Mouse (Mus musculus) midbrain, postnatal 0 days (tissue): ENCODE measurements at regions not wholly inside any gene's neighbourhood (a gene's known extent, or its start where the extent isn't known, plus 50 kb on each side); places are given as distances from the start of the nearest gene placed in this dataset.

Source experiments
- ATAC-seq: fragments of 200-750 bp; cut with Nextera tagmentation; 2 replicates; pipeline ENCODE4 v1.8.0; 2017; ENCODE audit warnings: moderate number of reproducible peaks, mild to moderate bottlenecking, moderate TSS enrichment, moderate library complexity; ENCODE audit not compliant: low FRiP score
- DNase-seq: peaks from one replicate; pipeline ENCODE4 v3.0.0-alpha.2; 2015; ENCODE audit warnings: low spot score
- H3K27ac ChIP-seq: fragments of 300-500 bp; sonication (generic); 2 replicates; pipeline ENCODE4 v1.5.1; 2014; ENCODE audit warnings: low read depth, mild to moderate bottlenecking, low read length, mixed read lengths
- H3K27me3 ChIP-seq: fragments of 300-500 bp; sonication (generic); 2 replicates; pipeline ENCODE4 v1.6.1; 2014; ENCODE audit warnings: low read length, control low read depth, mixed read lengths; ENCODE audit not compliant: insufficient read depth
- H3K36me3 ChIP-seq: fragments of 300-500 bp; sonication (generic); 2 replicates; pipeline ENCODE4 v1.6.1; 2014; ENCODE audit warnings: low read length, control low read depth, mixed read lengths; ENCODE audit not compliant: insufficient read depth
- H3K4me1 ChIP-seq: fragments of 300-500 bp; sonication (generic); 2 replicates; pipeline ENCODE4 v1.6.1; 2014; ENCODE audit warnings: mild to moderate bottlenecking, control low read depth, antibody characterized with exemption, low read length, mixed read lengths; ENCODE audit not compliant: insufficient read depth
- H3K4me2 ChIP-seq: fragments of 300-500 bp; sonication (generic); 2 replicates; pipeline ENCODE4 v1.6.1; 2014; ENCODE audit warnings: low read depth, mild to moderate bottlenecking, low read length, mixed read lengths; ENCODE audit not compliant: poor library complexity, severe bottlenecking
- H3K4me3 ChIP-seq: fragments of 300-500 bp; sonication (generic); 2 replicates; pipeline ENCODE4 v1.5.1; 2014; ENCODE audit warnings: low read depth, mild to moderate bottlenecking, low read length, moderate library complexity
- H3K9ac ChIP-seq: fragments of 300-500 bp; sonication (generic); replicated peaks from 2 replicates; pipeline ENCODE4 v1.6.1; 2014; ENCODE audit warnings: mild to moderate bottlenecking, low read length, moderate library complexity, mixed read lengths; ENCODE audit not compliant: poor library complexity, severe bottlenecking
- H3K9me3 ChIP-seq: fragments of 300-500 bp; sonication (generic); 2 replicates; pipeline ENCODE4 v1.6.1; 2016; ENCODE audit warnings: low read length, control low read depth
- CTCF ChIP-seq: IDR thresholded peaks from 2 replicates; pipeline ENCODE4 v1.5.1; 2016; ENCODE audit warnings: antibody characterized with exemption, mild to moderate bottlenecking
- WGBS: fragments of 180-500 bp; shearing (Covaris S2); extraction: QIAGEN DNeasy Blood & Tissue Kit; methylation state at CpG from one replicate; pipeline ENCODE4 v1.1.7; 2014; 5-methylcytosine and 5-hydroxymethylcytosine counted together

DNA sequence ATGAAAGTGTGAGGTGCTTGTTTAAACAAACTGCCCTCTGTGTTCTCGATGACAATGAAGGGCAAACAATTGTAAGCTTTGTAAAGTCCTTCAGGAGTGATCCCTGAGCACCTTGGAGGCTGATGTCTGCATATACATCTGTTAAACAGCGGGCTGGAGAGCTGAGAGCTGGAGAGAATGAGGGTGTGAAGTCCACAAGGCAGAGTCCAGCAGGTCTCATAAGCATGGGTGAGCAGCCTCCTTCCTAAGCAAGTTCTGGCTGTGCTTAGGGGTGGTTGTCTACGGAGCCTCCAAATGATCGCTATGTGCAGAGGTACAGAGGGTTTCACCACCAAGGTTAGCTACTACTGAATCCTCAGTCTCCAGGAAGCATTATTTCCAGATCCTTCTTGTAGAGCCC is 350.2 kb downstream of the Ankrd50 start:
- Histone ChIP-seq H3K27me3 (no peaks in the 10 kb centered on the region), H3K4me2 (no peak overlapping the region), H3K27ac (no peak overlapping the region), H3K4me1 (no peaks in the 10 kb centered on the region), H3K36me3 (no peaks in the 10 kb centered on the region), H3K9me3 (no peaks in the 10 kb centered on the region), H3K4me3 (no peak overlapping the region), H3K9ac (no peak overlapping the region)
- DNase-seq, result no peak
- TF ChIP-seq CTCF, result no peak
- no peak for ATAC-seq
- WGBS, result 89% methylated on average over 4 of the region's 4 CpGs

DNA sequence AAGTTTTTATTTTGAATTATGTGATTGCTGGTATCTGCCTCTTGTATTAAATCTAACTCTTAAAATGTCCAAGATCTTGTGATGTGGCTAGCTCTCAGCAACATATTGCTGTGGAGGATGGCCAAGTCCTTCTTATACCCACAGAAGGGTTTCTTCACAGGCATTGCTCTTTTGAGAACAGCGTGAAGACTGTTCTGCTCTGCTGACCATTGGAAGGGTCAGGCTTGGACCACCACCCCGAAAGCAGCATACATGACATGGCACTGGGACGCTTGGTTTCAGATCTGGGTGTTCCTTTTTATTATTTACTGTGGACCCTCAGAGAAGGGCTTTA is 352.8 kb downstream of the Ankrd50 start:
- Histone ChIP-seq H3K4me1 (no peaks in the 10 kb centered on the region), H3K27me3 (no peaks in the 10 kb centered on the region), H3K4me3 (no peak overlapping the region), H3K36me3 (no peaks in the 10 kb centered on the region), H3K27ac (no peak overlapping the region), H3K9me3 (no peaks in the 10 kb centered on the region), H3K4me2 (no peak overlapping the region), H3K9ac (no peak overlapping the region)
- 91% methylated on average over 3 of the region's 3 CpGs for WGBS
- no peak for TF ChIP-seq CTCF
- DNase-seq (no peak), ATAC-seq (no peak)

DNA sequence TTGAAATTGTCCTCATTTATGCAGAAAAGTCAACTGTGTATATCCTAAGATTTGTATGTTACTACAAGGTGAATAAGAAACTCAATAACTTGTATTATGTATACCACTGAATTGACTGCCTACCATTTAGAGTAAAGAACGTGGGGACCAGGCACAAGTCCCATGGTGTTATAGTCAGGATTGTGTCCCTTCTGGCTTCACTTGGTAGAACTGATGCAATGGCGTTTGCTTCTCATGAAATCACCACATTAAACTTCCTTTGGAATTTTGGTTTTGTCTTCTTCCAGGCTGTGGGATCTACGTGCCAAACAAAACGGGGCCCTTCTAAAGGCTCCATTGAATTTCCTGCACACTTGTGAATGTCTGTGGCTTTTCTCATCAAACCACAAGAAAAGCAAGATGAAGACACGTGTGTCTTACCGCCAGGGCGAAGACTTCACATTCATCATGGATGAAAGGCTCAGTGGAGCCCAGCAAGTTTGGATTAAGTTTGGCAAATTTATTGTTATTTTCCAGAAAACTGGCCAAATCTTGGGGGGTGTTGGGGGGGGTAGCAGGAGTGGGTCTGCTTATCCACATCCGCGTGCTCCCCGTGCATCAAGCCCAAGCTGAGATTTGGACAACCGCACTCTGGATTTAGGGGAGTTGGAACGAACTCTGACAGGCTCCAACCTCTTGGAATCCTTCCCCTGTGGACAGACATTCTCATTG is 353.3 kb downstream of the Ankrd50 start:
- DNase-seq (no peak), ATAC-seq (no peak)
- TF ChIP-seq CTCF, result no peak
- 92% methylated on average over 12 of the region's 12 CpGs for WGBS
- no peaks in the 10 kb centered on the region for H3K36me3 ChIP-seq
- H3K27me3 ChIP-seq, result no peaks in the 10 kb centered on the region
- no peak overlapping the region for H3K9ac ChIP-seq
- H3K4me1 ChIP-seq, result no peaks in the 10 kb centered on the region
- H3K4me3 ChIP-seq, result no peak overlapping the region
- H3K27ac ChIP-seq, result no peak overlapping the region
- H3K4me2 ChIP-seq, result no peak overlapping the region
- no peaks in the 10 kb centered on the region for H3K9me3 ChIP-seq

DNA sequence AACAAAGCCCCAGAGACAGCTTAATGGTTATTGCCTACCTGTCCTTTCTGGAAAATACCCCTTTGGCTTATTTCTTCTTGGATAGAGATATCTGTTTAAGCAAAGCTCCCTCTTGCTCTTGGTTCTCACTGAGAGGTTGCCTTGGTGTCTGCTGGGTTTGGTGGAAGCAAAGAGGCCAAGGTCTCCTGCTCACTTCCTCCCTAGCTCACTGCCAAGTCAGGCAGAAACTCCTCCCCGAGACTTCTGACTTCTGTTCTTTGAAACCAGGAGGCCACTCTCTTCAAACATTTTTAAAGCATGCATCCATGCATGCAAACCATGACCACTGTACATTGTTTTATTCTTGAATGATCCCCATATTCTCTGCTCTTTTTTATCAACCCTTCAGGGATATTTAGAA is 354.6 kb downstream of the Ankrd50 start:
- no peak for TF ChIP-seq CTCF
- Histone ChIP-seq H3K4me2 (no peak overlapping the region), H3K36me3 (no peaks in the 10 kb centered on the region), H3K27ac (no peak overlapping the region), H3K4me3 (no peak overlapping the region), H3K9ac (no peak overlapping the region), H3K27me3 (no peaks in the 10 kb centered on the region), H3K4me1 (no peaks in the 10 kb centered on the region), H3K9me3 (no peaks in the 10 kb centered on the region)
- no peak for DNase-seq
- no peak for ATAC-seq
- WGBS, result 64% methylated on average over 1 of the region's 1 CpGs

DNA sequence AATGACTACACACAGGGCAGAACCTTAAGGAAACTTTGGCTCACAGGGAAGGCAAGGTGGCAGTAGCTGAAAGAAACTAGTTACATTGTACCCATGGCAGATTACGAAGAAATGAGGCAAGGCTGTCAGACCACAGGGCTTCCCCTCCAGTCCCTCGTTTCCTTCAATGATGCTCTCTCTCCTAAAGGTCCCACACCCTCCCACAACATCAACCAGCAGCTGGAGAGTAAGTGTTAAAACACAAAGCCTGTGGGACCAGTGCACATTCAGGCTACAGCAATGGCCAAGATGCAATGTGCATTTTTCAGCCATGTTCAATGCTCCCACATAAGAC is 355.5 kb downstream of the Ankrd50 start:
- 82% methylated on average over 2 of the region's 2 CpGs for WGBS
- Histone ChIP-seq H3K4me3 (no peak overlapping the region), H3K27ac (no peak overlapping the region), H3K27me3 (no peaks in the 10 kb centered on the region), H3K4me1 (no peaks in the 10 kb centered on the region), H3K36me3 (no peaks in the 10 kb centered on the region), H3K4me2 (no peak overlapping the region), H3K9ac (no peak overlapping the region), H3K9me3 (no peaks in the 10 kb centered on the region)
- no peak for DNase-seq
- no peak for TF ChIP-seq CTCF
- no peak for ATAC-seq

DNA sequence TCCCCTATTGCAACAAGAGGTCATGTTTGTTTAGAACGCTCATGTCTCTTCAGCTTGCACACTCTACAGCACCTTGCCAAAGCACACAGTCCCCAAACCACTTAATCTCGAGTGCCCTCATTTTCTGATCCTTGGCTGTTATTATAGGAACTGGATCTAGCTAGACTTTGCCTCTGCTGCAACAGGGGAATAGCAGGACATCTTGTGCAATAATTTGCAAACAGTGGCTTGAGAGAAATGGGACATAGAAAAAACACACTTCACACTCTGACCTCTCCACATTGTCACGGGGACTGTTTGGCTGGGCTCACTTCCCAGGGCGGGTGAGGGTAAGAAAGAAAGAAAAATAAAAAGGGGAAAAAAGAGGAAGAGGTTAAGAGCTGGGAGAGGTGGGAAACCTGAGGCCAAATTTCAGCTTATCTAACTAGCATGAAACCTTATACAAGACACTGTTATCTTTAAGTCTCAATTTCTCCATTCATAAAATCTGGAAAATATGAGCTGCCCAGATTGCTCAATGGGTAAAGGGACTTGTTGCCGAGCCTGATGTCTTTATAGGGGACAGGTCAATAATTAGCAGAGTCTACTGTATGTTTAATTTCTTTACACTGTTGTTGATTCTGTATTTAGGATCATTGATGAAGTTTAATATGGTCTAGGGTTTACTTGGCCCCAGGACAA is 356.0 kb downstream of the Ankrd50 start:
- H3K36me3 ChIP-seq, result no peaks in the 10 kb centered on the region
- H3K9ac ChIP-seq, result no peak overlapping the region
- no peak overlapping the region for H3K4me3 ChIP-seq
- no peak overlapping the region for H3K27ac ChIP-seq
- 76% methylated on average over 5 of the region's 5 CpGs for WGBS
- no peak for TF ChIP-seq CTCF
- no peak overlapping the region for H3K4me2 ChIP-seq
- no peaks in the 10 kb centered on the region for H3K27me3 ChIP-seq
- no peaks in the 10 kb centered on the region for H3K9me3 ChIP-seq
- ATAC-seq (no peak), DNase-seq (no peak)
- H3K4me1 ChIP-seq, result no peaks in the 10 kb centered on the region
